Mouse (Mus musculus): ENCODE data around the gene Mybbp1a. TPM values are rescaled to one million over a fixed set of nuclear protein-coding genes. Genes with fewer than 3 reads are reported as not detected.
"Not testable (repeated sequence)": the region's sequence is repeated elsewhere in the genome, so short reads cannot be mapped to it uniquely, and the experiment has no call there.

The Mybbp1a gene
- total RNA-seq, 1 experiment from 2014 or later = 73.4 TPM

DNA sequence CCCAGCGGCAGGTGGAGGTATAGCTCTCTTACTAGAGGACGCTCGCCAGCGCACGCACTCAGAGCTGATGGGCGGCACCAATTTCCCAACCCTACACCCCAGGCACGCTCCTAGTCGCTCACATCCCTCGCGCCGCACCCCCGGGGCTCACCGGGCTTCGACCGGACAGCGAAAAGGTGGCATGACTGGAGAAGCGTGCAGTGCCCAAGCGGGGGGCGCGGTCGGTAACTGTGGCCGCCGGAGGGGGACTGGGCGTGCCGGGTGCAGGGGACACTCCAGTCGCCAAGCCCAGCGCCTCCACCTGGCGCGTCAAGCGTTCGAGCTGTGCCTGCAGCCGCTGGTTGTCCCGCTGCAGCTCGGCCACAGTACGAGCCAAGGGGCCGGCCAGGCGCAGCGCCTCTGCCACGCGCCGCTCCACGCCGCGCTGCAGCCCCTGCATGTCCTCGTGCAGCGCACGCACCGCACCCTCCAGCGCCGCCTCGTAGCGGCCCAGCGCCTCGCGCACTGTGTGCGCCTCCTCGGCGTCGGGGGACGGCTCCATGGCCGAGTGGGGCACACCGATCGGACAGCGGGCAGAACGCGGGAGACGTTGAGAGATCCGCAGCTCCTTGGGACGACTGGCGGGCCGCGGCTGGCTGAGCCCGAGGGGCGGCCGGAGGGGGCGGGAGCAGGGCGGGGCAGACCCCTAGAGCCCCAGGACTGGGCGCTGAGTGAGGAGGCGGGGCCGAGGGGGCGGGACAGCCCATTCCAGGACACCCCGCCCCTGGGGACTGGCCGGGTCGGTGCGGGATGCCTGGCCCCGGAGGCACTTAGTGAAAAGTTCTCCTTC, 29.8 kb upstream of the Mybbp1a start, which contains the start of gene Smtnl2:
Smtnl2 (minus strand) TSS at position 621 of the 829 bp plus-strand sequence.
- ATAC-seq (ENCODE audit: extremely low read depth, insufficient number of reproducible peaks, low FRiP score, poor library complexity, severe bottlenecking) = peak; percentile 37

DNA sequence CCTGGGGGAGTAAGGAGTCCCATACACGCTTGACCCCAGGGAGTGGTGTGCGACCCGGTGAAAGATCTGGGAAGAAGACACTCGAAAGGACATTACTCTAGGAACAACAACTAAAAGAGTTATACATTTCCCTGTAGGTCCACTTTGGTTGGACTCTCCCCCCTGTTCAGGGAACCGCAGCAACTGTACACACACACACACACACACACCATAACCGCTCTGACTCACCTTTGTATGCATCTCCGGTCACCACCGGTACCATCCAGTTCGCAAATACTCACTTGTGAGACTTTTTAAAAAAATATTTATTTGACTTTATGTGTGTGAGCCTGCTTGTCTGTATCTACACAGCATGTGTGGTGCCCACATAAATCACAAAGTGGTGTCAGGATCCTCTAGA, 29.2 kb upstream of the Mybbp1a start:
- ATAC-seq (ENCODE audit: extremely low read depth, insufficient number of reproducible peaks, low FRiP score, poor library complexity, severe bottlenecking) = no peak

- ATAC-seq (ENCODE audit: extremely low read depth, insufficient number of reproducible peaks, low FRiP score, poor library complexity, severe bottlenecking) = no peak
Observed at GRCm38 (mm10) chr11:72413016-72413415, 28.1 kb upstream of the Mybbp1a start.

GRCm38 (mm10) chr11:72413601-72414190, 27.5 kb upstream of the Mybbp1a start:
- ATAC-seq (ENCODE audit: extremely low read depth, insufficient number of reproducible peaks, low FRiP score, poor library complexity, severe bottlenecking) = no peak

- no peak for ATAC-seq (ENCODE audit: extremely low read depth, insufficient number of reproducible peaks, low FRiP score, poor library complexity, severe bottlenecking)
Observed at GRCm38 (mm10) chr11:72415155-72415554, 26.0 kb upstream of the Mybbp1a start.

- no peak for ATAC-seq (ENCODE audit: extremely low read depth, insufficient number of reproducible peaks, low FRiP score, poor library complexity, severe bottlenecking)
Observed at GRCm38 (mm10) chr11:72416666-72417065, 24.5 kb upstream of the Mybbp1a start.

GRCm38 (mm10) chr11:72417376-72417775, 23.8 kb upstream of the Mybbp1a start:
- no peak for ATAC-seq (ENCODE audit: extremely low read depth, insufficient number of reproducible peaks, low FRiP score, poor library complexity, severe bottlenecking)

GRCm38 (mm10) chr11:72418227-72418626, 22.9 kb upstream of the Mybbp1a start:
- ATAC-seq (ENCODE audit: extremely low read depth, insufficient number of reproducible peaks, low FRiP score, poor library complexity, severe bottlenecking) = no peak

DNA sequence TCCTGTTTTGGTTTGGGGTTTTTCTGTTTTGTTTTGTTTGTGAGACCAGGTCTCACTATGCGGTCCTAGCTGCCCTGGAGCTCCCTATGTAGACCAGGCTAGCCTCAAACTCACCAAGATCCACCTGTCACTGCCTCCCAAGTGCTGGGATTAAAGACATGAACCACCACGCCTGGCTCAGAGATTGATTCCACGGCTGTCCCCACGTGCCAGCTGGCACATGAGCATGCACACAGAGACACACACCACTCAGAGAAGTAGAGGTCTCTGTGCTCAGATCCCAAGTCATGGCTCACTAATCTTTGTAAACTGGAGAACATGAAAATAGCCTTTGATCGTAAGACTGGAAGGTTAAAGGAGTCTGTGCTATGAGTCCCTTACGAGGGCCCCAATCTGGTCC, 22.1 kb upstream of the Mybbp1a start:
- no peak for ATAC-seq (ENCODE audit: extremely low read depth, insufficient number of reproducible peaks, low FRiP score, poor library complexity, severe bottlenecking)

DNA sequence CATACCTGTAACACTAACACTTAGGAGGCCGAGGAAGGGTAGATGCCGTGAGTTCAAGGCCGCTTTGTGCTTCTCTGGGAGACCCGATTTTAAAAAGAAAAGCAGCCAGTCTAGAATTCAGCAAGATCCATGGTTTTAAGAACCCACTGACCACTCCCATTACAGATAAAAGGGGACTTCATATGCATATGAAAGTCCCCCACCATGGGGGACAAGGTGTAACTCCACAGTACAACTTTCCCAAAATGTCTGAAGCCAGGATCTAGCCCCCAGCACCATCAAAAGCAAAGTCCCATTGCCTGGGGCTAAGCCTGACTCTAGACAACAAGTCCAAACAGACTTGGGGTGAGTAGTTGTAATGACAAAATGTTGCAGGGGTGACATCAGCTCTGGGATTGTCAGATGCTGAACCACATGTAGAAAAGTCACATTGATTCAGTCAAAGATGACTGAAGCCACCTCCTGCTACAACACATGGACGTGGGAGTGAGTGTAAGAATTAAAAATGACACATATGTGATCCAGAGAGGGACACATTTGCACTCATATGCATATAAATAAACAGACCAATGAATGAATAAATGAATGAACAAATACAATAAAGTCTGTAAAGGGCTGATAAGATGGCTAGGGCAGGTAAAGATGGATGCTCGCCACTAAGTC, 20.6 kb upstream of the Mybbp1a start:
- ATAC-seq (ENCODE audit: extremely low read depth, insufficient number of reproducible peaks, low FRiP score, poor library complexity, severe bottlenecking) = no peak

- ATAC-seq (ENCODE audit: extremely low read depth, insufficient number of reproducible peaks, low FRiP score, poor library complexity, severe bottlenecking) = no peak
Observed at GRCm38 (mm10) chr11:72421518-72422278, 19.5 kb upstream of the Mybbp1a start.

GRCm38 (mm10) chr11:72423686-72424085, 17.5 kb upstream of the Mybbp1a start:
- no peak for ATAC-seq (ENCODE audit: extremely low read depth, insufficient number of reproducible peaks, low FRiP score, poor library complexity, severe bottlenecking)

DNA sequence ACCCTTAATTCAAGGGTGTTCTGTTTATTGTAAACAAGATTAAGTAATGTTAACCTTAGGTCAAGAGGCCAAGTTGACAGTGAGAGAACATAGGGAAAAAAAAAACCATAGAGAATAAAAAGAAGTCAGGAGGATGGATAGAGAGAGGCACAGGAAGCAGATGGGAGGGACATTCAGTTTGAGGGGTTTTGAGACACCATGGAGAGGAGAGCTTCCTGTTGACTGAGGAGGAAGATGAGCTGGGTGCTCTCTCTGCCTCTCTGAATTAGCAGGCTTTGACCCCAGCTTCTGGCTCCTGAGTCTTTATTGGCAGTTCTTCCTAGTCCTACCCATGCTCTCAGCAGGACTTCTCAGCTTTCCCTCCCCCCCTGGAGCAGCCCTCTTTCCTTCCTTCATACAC, 16.0 kb upstream of the Mybbp1a start:
- ATAC-seq (ENCODE audit: extremely low read depth, insufficient number of reproducible peaks, low FRiP score, poor library complexity, severe bottlenecking) = no peak

- ATAC-seq (ENCODE audit: extremely low read depth, insufficient number of reproducible peaks, low FRiP score, poor library complexity, severe bottlenecking) = no peak
Observed at GRCm38 (mm10) chr11:72426884-72427283, 14.3 kb upstream of the Mybbp1a start.

- ATAC-seq (ENCODE audit: extremely low read depth, insufficient number of reproducible peaks, low FRiP score, poor library complexity, severe bottlenecking) = peak; percentile 67
Observed at GRCm38 (mm10) chr11:72428694-72429093, 12.5 kb upstream of the Mybbp1a start.

DNA sequence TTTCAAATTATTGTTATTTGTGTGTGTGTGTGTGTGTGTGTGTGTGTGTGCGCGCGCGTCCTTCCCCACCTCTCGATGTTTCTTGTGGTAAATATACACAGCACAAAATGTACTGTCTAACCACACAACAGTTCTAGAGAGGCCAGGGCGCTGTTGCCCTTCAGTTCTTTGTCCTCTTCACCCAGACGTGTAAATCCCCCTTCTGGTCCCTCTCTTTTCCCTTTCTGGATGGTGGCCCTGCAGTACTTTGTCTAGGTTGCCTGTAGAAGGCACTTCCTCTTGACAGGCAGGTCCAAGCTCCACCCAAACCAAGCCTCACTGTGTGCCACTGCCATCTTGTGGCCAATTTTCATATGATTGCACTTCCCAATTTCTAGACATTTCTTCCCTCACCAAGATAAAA, 11.9 kb upstream of the Mybbp1a start:
- ATAC-seq (ENCODE audit: extremely low read depth, insufficient number of reproducible peaks, low FRiP score, poor library complexity, severe bottlenecking) = peak; percentile 95

DNA sequence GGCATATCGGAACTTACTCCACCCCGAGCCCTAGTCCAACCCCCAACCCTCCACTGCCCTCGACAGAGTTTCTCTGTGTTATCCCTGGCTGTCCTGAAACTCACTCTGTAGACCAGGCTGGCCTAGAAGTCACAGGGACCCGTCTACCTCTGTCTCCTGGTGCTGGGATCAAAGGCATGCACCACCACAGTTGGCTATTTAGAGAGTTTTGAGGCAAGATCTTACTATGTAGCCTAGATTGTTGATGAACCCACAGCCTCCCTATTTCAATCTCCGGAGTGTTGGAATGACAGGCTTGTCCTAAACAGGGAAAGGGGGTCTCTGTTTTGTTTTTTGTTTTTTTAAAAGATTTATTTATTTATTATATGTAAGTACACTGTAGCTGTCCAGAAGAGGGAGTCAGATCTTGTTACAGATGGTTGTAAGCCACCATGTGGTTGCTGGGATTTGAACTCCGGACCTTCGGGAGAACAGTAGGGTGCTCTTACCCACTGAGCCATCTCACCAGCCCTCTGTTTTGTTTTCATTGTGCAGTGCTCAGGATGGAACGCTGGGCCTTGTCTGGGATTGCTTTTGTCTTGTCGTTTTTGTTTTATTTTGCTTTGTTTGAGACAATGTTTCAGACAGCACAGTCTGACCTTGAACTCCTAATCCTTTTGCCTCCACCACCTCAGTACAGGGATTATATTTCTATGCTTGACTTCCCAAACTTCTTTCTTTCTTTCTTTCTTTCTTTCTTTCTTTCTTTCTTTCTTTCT, 10.7 kb upstream of the Mybbp1a start:
- ATAC-seq (ENCODE audit: extremely low read depth, insufficient number of reproducible peaks, low FRiP score, poor library complexity, severe bottlenecking) = not testable (repeated sequence)

GRCm38 (mm10) chr11:72434963-72435693, 6.0 kb upstream of the Mybbp1a start, which contains the start of gene Ggt6:
Gene Ggt6, plus strand, starts transcription at chr11:72435526.
- ATAC-seq (ENCODE audit: extremely low read depth, insufficient number of reproducible peaks, low FRiP score, poor library complexity, severe bottlenecking) = no peak
